9 mouse cellular contexts compared by ENCODE assay signal in the genomic region with DNA sequence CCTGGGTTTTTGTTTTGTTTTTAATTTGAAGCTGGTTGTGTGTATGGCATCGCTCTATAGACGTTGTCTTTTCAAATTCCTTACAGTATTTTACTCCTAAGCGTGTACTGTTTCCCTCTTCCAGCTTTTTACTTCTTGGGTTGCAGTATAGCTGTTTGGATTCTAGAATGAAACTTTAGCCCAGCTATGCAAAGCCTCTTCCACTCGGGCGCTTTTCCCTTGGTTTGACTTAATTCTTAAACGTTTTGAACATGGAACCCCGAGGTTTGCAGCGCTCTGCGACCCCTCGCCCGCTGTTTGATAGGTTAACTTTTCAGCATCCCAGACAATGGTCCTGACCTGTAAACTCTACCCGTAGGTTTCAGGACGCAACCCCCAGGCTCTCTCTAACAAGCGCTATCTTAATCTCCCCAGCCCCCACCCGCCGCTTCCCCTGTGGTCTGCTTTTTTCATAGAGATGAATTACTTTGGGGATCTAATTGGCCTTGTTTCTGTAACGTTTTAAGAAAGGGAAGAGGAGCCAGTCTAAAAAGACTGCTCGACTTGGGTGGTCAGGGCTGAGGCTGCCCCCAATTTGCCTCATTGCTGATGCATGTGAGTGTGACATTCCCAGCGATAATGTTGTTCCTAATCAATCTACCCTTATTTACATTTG. TPM values are rescaled to one million over a fixed set of nuclear protein-coding genes. Genes with fewer than 3 reads are reported as not detected.
DNase-seq lines count a peak whose midpoint lies in the region; ATAC-seq lines count a peak whose summit lies in the region.
"Had no signal": no experiment of that assay in that cellular context is flagged by ENCODE, and none has a peak within 500 bp of the region (broad histone marks: within the 10 kb centered on the region; RNA-seq: fewer than 3 reads in every experiment).

No protein-coding gene starts in this region.

- intact Hi-C loops in gastrocnemius, postnatal 36 days (cut with DNase I): loop anchor here (5.0 to 10.0 kb wide), 2 partner anchors 137 to 246 kb away; a partner anchor contains a TSS

- peak overlapping the region; percentile 94 for H3K4me2 ChIP-seq in heart, embryonic 13.5 days
- peak overlapping the region; percentile 79 for H3K4me2 ChIP-seq in hindbrain, embryonic 11.5 days (replicated peaks; ENCODE audit: low read depth, low read length)
- H3K4me2 ChIP-seq in midbrain, embryonic 12.5 days (replicated peaks): peak overlapping the region; percentile 86

- peaks cover 47% of the 10 kb centered on the region for H3K27me3 ChIP-seq in heart, embryonic 13.5 days (replicated peaks)
- peaks cover 33% of the 10 kb centered on the region for H3K27me3 ChIP-seq in hindbrain, embryonic 11.5 days (ENCODE audit: control insufficient read depth, insufficient read depth, low read length)
- peaks cover 50% of the 10 kb centered on the region for H3K27me3 ChIP-seq in midbrain, embryonic 12.5 days

- WGBS in heart, embryonic 13.5 days: 15% methylated on average over 19 of the region's 19 CpGs
- WGBS in hindbrain, embryonic 11.5 days: 1% methylated on average over 19 of the region's 19 CpGs
- WGBS in midbrain, embryonic 12.5 days: under 1% methylated on average over 19 of the region's 19 CpGs

- H3K4me3 ChIP-seq in heart, embryonic 13.5 days: peak overlapping the region; percentile 75
- peak overlapping the region; percentile 97 for H3K4me3 ChIP-seq in hindbrain, embryonic 11.5 days (ENCODE audit: low read depth, low read length)
- peak overlapping the region; percentile 98 for H3K4me3 ChIP-seq in midbrain, embryonic 12.5 days

- no peak for DNase-seq in heart, adult 18-20 months
- peak; percentile 60 for DNase-seq in R1 (ENCODE audit: low read depth, low spot score)
- peak; percentile 43 for DNase-seq in hindbrain, embryonic 11.5 days (ENCODE audit: low spot score)
- DNase-seq in urinary bladder, postnatal 14 days (ENCODE audit: low spot score): no peak
- DNase-seq in gastrocnemius, postnatal 36 days: no peak
- no peak for DNase-seq in lung, adult 18-20 months

- no peak overlapping the region for H3K27ac ChIP-seq in heart, embryonic 13.5 days (replicated peaks)
- H3K27ac ChIP-seq in hindbrain, embryonic 11.5 days (ENCODE audit: low read depth, low read length): peak overlapping the region; percentile 84
- peak overlapping the region; percentile 85; the same call in 1 of the 2 replicates for H3K27ac ChIP-seq in midbrain, embryonic 12.5 days (replicated peaks)

- peak overlapping the region; percentile 78 for H3K9ac ChIP-seq in heart, embryonic 13.5 days
- H3K9ac ChIP-seq in hindbrain, embryonic 11.5 days (ENCODE audit: low read depth, low read length): no peak overlapping the region
- H3K9ac ChIP-seq in midbrain, embryonic 12.5 days (replicated peaks): 0 out of 2 replicates have a peak overlapping the region, but pooled peaks have one; percentile 8

- no peak for ATAC-seq in heart, embryonic 13.5 days (ENCODE audit: extremely low read depth, insufficient number of reproducible peaks, low FRiP score, low TSS enrichment)
- no peak for ATAC-seq in hindbrain, embryonic 11.5 days (ENCODE audit: low FRiP score)
- ATAC-seq in midbrain, embryonic 12.5 days (ENCODE audit: low FRiP score, low read depth): no peak

- no peaks in the 10 kb centered on the region for H3K9me3 ChIP-seq in heart, embryonic 13.5 days
- H3K9me3 ChIP-seq in hindbrain, embryonic 11.5 days (ENCODE audit: control insufficient read depth, low read length): no peaks in the 10 kb centered on the region
- no peaks in the 10 kb centered on the region for H3K9me3 ChIP-seq in midbrain, embryonic 12.5 days

- peaks cover 32% of the 10 kb centered on the region for H3K4me1 ChIP-seq in heart, embryonic 13.5 days
- H3K4me1 ChIP-seq in hindbrain, embryonic 11.5 days (replicated peaks; ENCODE audit: control insufficient read depth, insufficient read depth, low read length): peaks cover 8% of the 10 kb centered on the region
- peaks cover 52% of the 10 kb centered on the region for H3K4me1 ChIP-seq in midbrain, embryonic 12.5 days

- H3K36me3 ChIP-seq in heart, embryonic 13.5 days: no peaks in the 10 kb centered on the region
- H3K36me3 ChIP-seq in hindbrain, embryonic 11.5 days (ENCODE audit: control insufficient read depth, insufficient read depth, low read length): no peaks in the 10 kb centered on the region
- no peaks in the 10 kb centered on the region for H3K36me3 ChIP-seq in midbrain, embryonic 12.5 days
- H3K36me3 ChIP-seq: G1E had no signal

RNA-seq across cellular contexts. Expression of a gene that starts 4.5 kb away (rescaled TPM):
- polyA plus RNA-seq in heart, embryonic 13.5 days (2015; fragmentation: Nextera tagmentation; extraction: Ambion mirVana): 6.4 and 6.8 TPM in 2 replicates
- 10 to 100 TPM in 1 of 2 experiments, 1 to 10 TPM in 1; 9.8 to 10.1 TPM for total RNA-seq in heart, adult 18-20 months (2021)
- polyA plus RNA-seq in hindbrain, embryonic 11.5 days (2014; fragmentation: Nextera tagmentation; extraction: Ambion mirVana): 19.5 and 28.4 TPM in 2 replicates
- polyA plus RNA-seq in midbrain, embryonic 12.5 days (2016; fragmentation: Nextera tagmentation; extraction: Ambion mirVana): 18.6 and 24.5 TPM in 2 replicates
- total RNA-seq in gastrocnemius, postnatal 36 days (2021): 10 to 100 TPM in 1 of 2 experiments, 1 to 10 TPM in 1; 8.6 to 10.4 TPM

Comparison
In these comparisons a context has a peak if more than half of its experiments do, and no peak if none do; other contexts are left out.
1. DNase-seq: peak in R1 (single experiment) and hindbrain, embryonic 11.5 days (single experiment); none in heart, adult 18-20 months (0 of 2), urinary bladder, postnatal 14 days (single experiment), gastrocnemius, postnatal 36 days (0 of 2) and lung, adult 18-20 months (0 of 2).
2. Peak in every context shown above with its lines, with median percentiles within 50 percentile points of each other: H3K4me2 ChIP-seq and H3K4me3 ChIP-seq.